Comparison of ENCODE assay signal across 16 mouse cellular contexts in the genomic region with DNA sequence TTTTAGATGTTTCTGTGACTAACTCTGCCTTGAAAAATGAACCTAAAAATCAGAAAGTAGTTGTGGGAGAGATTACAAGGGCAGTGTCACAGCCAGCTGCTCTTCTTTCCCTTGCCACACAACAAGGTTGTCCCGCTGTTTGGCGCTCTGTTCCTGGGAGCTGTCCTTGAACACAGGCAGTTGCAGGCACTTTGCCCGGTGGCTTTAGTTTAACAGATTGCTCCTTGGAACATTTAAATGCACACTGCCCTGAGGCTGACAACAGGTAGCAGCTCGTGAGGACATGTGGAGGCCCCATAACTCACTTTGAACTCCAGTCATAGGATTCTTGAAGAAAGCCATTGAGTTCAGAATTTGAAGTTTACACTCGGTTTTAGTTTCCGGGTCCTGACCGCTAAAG. TPM values are rescaled to one million over a fixed set of nuclear protein-coding genes. Genes with fewer than 3 reads are reported as not detected.
DNase-seq lines count a peak whose midpoint lies in the region; ATAC-seq lines count a peak whose summit lies in the region.
"Had no signal": no experiment of that assay in that cellular context is flagged by ENCODE, and none has a peak within 500 bp of the region (broad histone marks: within the 10 kb centered on the region; RNA-seq: fewer than 3 reads in every experiment).

No protein-coding gene starts in this region.

- peak; percentile 24 for DNase-seq in kidney, adult 18-20 months
- no peak for DNase-seq in kidney, postnatal 4 days
- peak; percentile 20 for DNase-seq in R1 (ENCODE audit: low read depth, low spot score)
- peak; percentile 72 to 76 for DNase-seq in adrenal gland, postnatal 36 days
- DNase-seq in cerebellum, postnatal 10 days: peak; percentile 75 to 87
- no peak for DNase-seq in right cerebral cortex, adult 2 months (ENCODE audit: low spot score in 2 of 2)
- no peak for DNase-seq in urinary bladder, postnatal 25 days (ENCODE audit: low spot score)
- DNase-seq: B cell, adult 2 months; liver, embryonic 13.5 days; lung, postnatal 14 days; right cerebral cortex, adult 18-20 months; thymus, adult 18-20 months had no signal

- no peak for ATAC-seq in megakaryocyte-erythroid progenitor cell, adult 5-6 weeks (replicated peaks; ENCODE audit: low FRiP score, low TSS enrichment, poor library complexity, severe bottlenecking)
- ATAC-seq: activated CD4-positive, CD25-positive, alpha-beta regulatory T cell, adult 4 months; forebrain, embryonic 15.5 days; midbrain, embryonic 13.5 days had no signal

RNA-seq across cellular contexts. Expression of a gene that starts 23.5 kb away (rescaled TPM):
- total RNA-seq in adrenal gland, postnatal 36 days (2021): 10 to 100 TPM; 44.0 to 54.1 TPM
- total RNA-seq in megakaryocyte-erythroid progenitor cell, adult 5-6 weeks (2014; fragmentation: Nextera tagmentation): 36.3 and 39.8 TPM in 2 replicates
- total RNA-seq in megakaryocyte-erythroid progenitor cell, adult 5-6 weeks (2017): 37.0 and 42.6 TPM in 2 replicates

RNA-seq across cellular contexts. Expression of a gene that starts 30.7 kb away (rescaled TPM):
- under 1 TPM; 0.10 to 0.20 TPM for total RNA-seq in adrenal gland, postnatal 36 days (2021)
- not detected in 2 replicates for total RNA-seq in megakaryocyte-erythroid progenitor cell, adult 5-6 weeks (2014; fragmentation: Nextera tagmentation)
- not detected in 2 replicates for total RNA-seq in megakaryocyte-erythroid progenitor cell, adult 5-6 weeks (2017)

RNA-seq across cellular contexts. Expression of a gene that starts 36.9 kb away (rescaled TPM):
- 10 to 100 TPM; 27.8 to 31.0 TPM for total RNA-seq in adrenal gland, postnatal 36 days (2021)
- 10.3 and 20.0 TPM in 2 replicates for total RNA-seq in megakaryocyte-erythroid progenitor cell, adult 5-6 weeks (2014; fragmentation: Nextera tagmentation)
- 17.3 and 22.1 TPM in 2 replicates for total RNA-seq in megakaryocyte-erythroid progenitor cell, adult 5-6 weeks (2017)

Comparison
In these comparisons a context has a peak if more than half of its experiments do, and no peak if none do; other contexts are left out.
1. DNase-seq: peak in kidney, adult 18-20 months (single experiment), R1 (single experiment), adrenal gland, postnatal 36 days (2 of 2) and cerebellum, postnatal 10 days (2 of 2); none in kidney, postnatal 4 days (0 of 2), right cerebral cortex, adult 2 months (0 of 2) and urinary bladder, postnatal 25 days (single experiment).